Mouse (Mus musculus) A20 (cell line): ENCODE data around the gene Dpp6.

Experiments
- DNase-seq: peaks from one replicate; pipeline ENCODE4 v3.0.0-alpha.2; 2011; ENCODE audit warnings: low read depth, low spot score

Dpp6 gene

DNA sequence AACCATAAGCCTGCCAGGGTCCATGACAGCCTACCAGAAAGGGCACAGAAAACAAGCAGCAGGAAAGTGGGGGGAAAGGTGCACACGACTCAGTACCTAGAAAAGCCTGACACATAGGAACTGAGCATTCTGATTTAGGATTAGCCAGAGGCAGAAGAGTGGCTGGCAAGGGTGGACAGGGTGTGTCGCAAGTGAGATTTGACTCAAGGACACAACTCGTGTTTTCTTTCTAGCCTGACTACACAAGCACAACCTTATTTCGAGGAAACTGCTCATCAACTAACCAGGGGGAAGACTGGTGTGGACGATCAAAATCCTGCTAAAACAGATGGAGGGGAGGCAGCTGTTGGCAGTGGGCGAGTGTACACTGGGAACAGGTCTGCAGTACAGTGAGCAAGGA, 922.2 kb downstream of the Dpp6 start:
- no peak for DNase-seq

DNA sequence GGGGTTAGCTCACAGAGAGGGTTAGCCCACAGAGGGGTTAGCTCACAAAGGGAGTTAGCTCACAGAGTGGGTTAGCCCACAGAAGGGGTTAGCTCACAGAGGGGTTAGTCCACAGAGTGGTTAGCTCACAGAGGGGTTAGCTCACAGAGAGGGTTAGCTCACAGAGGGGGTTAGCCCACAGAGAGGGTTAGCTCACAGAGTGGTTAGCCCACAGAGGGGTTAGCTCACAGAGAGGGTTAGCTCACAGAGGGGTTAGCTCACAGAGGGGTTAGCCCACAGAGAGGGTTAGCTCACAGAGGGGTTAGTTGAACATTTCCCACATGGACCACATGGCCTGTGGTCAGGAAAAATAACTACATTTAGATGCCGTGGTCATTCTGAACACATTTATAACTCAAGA, 927.9 kb downstream of the Dpp6 start:
- DNase-seq: no peak

DNA sequence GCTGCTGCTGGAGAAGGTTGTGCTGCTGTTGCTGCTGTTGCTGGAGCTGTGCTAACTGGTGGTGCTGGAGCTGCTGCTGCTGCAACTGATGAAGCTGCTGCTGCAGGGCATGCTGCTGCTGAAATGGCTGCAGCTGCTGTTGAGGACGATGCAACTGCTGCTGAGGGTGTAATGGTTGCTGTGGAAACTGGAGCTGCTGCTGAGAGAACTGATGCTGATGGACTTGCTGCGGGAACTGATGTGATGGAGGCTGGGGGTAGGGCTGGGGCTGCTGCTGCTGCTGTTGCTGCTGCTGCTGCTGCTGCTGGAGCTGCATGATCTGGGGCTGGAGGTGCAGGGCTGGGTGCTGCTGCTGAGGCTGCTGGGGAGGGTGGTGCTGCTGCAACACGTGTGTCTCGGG, 948.8 kb downstream of the Dpp6 start:
- no peak for DNase-seq

DNA sequence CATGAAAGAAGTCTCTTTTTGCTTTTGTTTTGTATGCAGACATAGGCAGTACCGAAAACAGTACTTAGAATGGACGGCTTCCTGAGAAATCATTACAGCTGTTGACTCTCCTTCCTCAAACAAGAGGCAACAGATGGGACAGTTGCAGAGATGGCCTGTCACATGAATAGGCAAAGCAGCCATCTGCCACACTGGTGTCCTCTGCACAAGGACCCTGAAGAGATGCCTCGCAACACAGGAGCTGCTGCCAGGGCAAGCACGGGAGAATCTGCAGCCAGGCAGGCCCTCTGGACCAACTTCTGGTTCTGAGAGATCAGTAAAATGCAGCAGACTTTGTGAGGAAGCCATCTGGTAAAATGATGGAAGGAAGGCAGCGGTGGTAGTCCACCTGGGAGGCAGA, 950.9 kb downstream of the Dpp6 start:
- peak; percentile 21 for DNase-seq
